Mouse (Mus musculus) C2C12 (cell line): ENCODE results near the gene Ift57. TPM values are rescaled to one million over a fixed set of nuclear protein-coding genes. Genes with fewer than 3 reads are reported as not detected.

Experiments
- H3K27me3 ChIP-seq: one replicate; pipeline ENCODE4 v1.6.1; 2011; ENCODE audit not compliant: control insufficient read depth, insufficient read depth, insufficient read length
- H3K36me3 ChIP-seq: one replicate; pipeline ENCODE4 v1.6.1; 2011; ENCODE audit not compliant: control insufficient read depth, insufficient read depth
- H3K4me3 ChIP-seq: one replicate; pipeline ENCODE4 v1.5.1; 2011; ENCODE audit warnings: mild to moderate bottlenecking, control low read depth; ENCODE audit not compliant: poor library complexity, insufficient read depth, severe bottlenecking
- H3K79me2 ChIP-seq: one replicate; pipeline ENCODE4 v1.6.1; 2011; ENCODE audit not compliant: control insufficient read depth, insufficient read depth
- H3K79me3 ChIP-seq: one replicate; pipeline ENCODE4 v1.6.1; 2011; ENCODE audit warnings: low read depth, control low read depth
- H3ac ChIP-seq: one replicate; pipeline ENCODE3; 2011; ENCODE audit warnings: low read depth; ENCODE audit not compliant: control insufficient read depth, insufficient read length
- CEBPB ChIP-seq: IDR thresholded peaks from one replicate; pipeline ENCODE4 v1.6.1; 2011; ENCODE audit warnings: low read depth, mild to moderate bottlenecking, control low read depth, moderate library complexity
- CTCF ChIP-seq: IDR thresholded peaks from one replicate; pipeline ENCODE4 v1.5.1; 2011; ENCODE audit not compliant: control insufficient read depth, insufficient read depth, insufficient read length
- FOSL1 ChIP-seq: IDR thresholded peaks from one replicate; pipeline ENCODE4 v1.8.0; 2011; ENCODE audit warnings: mild to moderate bottlenecking, low read length; ENCODE audit not compliant: poor library complexity, insufficient read depth, severe bottlenecking
- MAX ChIP-seq: IDR thresholded peaks from one replicate; pipeline ENCODE4 v1.6.1; 2011; ENCODE audit warnings: mild to moderate bottlenecking, control low read depth
- MYOD1 ChIP-seq: IDR thresholded peaks from one replicate; pipeline ENCODE4 v1.6.1; 2011; ENCODE audit warnings: low read depth; ENCODE audit not compliant: control insufficient read depth, insufficient read length
- MYOG ChIP-seq: IDR thresholded peaks from one replicate; pipeline ENCODE4 v1.6.1; 2011; ENCODE audit not compliant: control insufficient read depth, insufficient read length; ENCODE audit errors: extremely low read depth
- USF1 ChIP-seq: IDR thresholded peaks from one replicate; pipeline ENCODE4 v1.6.1; 2011; ENCODE audit warnings: low read depth, mild to moderate bottlenecking, control low read depth, moderate library complexity
- polyA plus RNA-seq: library from polyadenylated mRNA; unstranded; fragments of >200 nt; fragmentation: generic; extraction: Trizol; gene quantifications from one replicate; pipeline ENCODE4 v1.2.1, GENCODE M21; 2012; ENCODE audit warnings: missing spikeins

Ift57 gene
- polyA plus RNA-seq, 1 experiment, result 12.6 TPM

- no peak overlapping the region for H3K4me3 ChIP-seq
- no peaks in the 10 kb centered on the region for H3K36me3 ChIP-seq
- no peaks in the 10 kb centered on the region for H3K79me3 ChIP-seq
- no peaks in the 10 kb centered on the region for H3K79me2 ChIP-seq
- H3K27me3 ChIP-seq, result no peaks in the 10 kb centered on the region
- TF ChIP-seq MAX (no peak), CTCF (no peak), CEBPB (no peak), MYOG (no peak), USF1 (no peak), MYOD1 (no peak), FOSL1 (no peak)
- H3ac ChIP-seq, result no peak overlapping the region
These were observed 107.9 kb downstream of the Ift57 start for GRCm38 (mm10) chr16:49806920-49807319.

DNA sequence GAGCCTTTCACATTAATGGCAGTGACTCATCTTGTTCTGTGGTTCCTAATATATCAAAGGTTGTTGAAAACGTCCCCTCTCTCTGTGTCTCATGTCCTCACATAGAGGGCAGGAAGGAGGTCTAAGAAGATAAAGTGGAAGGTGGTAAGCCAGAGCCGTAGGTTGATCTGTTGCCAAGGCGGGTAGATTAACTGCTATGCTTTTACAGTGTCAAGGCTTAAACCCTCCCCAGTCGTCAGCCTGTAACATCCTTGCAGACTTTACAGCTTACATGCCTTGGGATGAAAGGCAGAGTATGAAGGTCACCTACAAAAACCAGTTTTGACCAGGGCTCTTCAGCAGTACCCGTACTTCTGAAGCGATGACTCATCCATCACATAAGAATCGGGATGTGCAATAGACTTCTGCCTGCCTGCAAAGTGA, 108.4 kb downstream of the Ift57 start:
- no peak overlapping the region for H3K4me3 ChIP-seq
- no peaks in the 10 kb centered on the region for H3K79me2 ChIP-seq
- no peaks in the 10 kb centered on the region for H3K79me3 ChIP-seq
- no peaks in the 10 kb centered on the region for H3K27me3 ChIP-seq
- H3ac ChIP-seq, result no peak overlapping the region
- TF ChIP-seq USF1 (no peak), MAX (no peak), MYOD1 (no peak), CTCF (no peak), CEBPB (no peak), FOSL1 (no peak), MYOG (no peak)
- no peaks in the 10 kb centered on the region for H3K36me3 ChIP-seq

- H3K4me3 ChIP-seq, result no peak overlapping the region
- H3K36me3 ChIP-seq, result no peaks in the 10 kb centered on the region
- no peak overlapping the region for H3ac ChIP-seq
- no peaks in the 10 kb centered on the region for H3K27me3 ChIP-seq
- H3K79me3 ChIP-seq, result no peaks in the 10 kb centered on the region
- no peaks in the 10 kb centered on the region for H3K79me2 ChIP-seq
- no peak for TF ChIP-seq FOSL1
- no peak for TF ChIP-seq USF1
- TF ChIP-seq MYOG, result no peak
- TF ChIP-seq MAX, result no peak
- no peak for TF ChIP-seq CEBPB
- no peak for TF ChIP-seq MYOD1
- no peak for TF ChIP-seq CTCF
These were observed 108.9 kb downstream of the Ift57 start for GRCm38 (mm10) chr16:49807862-49808430.

GRCm38 (mm10) chr16:49811897-49812296, 112.9 kb downstream of the Ift57 start:
- Histone ChIP-seq H3K27me3 (no peaks in the 10 kb centered on the region), H3K79me2 (no peaks in the 10 kb centered on the region), H3K79me3 (no peaks in the 10 kb centered on the region), H3ac (no peak overlapping the region), H3K36me3 (no peaks in the 10 kb centered on the region), H3K4me3 (no peak overlapping the region)
- TF ChIP-seq MAX (no peak), CTCF (no peak), USF1 (no peak), MYOD1 (no peak), MYOG (no peak), CEBPB (no peak), FOSL1 (no peak)

- no peaks in the 10 kb centered on the region for H3K79me2 ChIP-seq
- H3K27me3 ChIP-seq, result no peaks in the 10 kb centered on the region
- no peak overlapping the region for H3K4me3 ChIP-seq
- H3ac ChIP-seq, result no peak overlapping the region
- TF ChIP-seq CEBPB (no peak), CTCF (no peak), MYOD1 (no peak), USF1 (no peak), MAX (no peak), MYOG (no peak), FOSL1 (no peak)
- no peaks in the 10 kb centered on the region for H3K79me3 ChIP-seq
- no peaks in the 10 kb centered on the region for H3K36me3 ChIP-seq
These were observed 114.0 kb downstream of the Ift57 start for GRCm38 (mm10) chr16:49812821-49813616.

DNA sequence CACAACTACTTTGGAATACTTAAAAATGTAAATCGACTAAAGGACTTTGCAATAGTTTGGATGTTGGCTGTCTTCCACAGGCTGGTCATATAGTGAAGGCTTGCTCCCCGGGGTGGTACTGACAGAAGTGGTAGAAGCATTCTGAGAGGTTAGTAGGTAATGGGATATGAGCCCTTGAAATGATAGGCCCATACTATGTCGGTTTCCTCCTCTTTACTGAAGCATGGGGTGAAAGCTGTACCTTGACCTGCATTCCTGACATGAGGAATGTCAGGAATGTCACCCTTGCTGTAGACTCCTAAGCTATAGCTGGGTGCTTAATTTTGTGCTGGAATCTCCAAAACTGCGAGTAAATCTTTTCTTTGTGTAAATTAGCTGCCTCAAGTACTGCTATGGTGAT, 115.4 kb downstream of the Ift57 start:
- H3K36me3 ChIP-seq, result no peaks in the 10 kb centered on the region
- no peak for TF ChIP-seq MAX
- TF ChIP-seq MYOG, result no peak
- no peak for TF ChIP-seq MYOD1
- TF ChIP-seq FOSL1, result no peak
- TF ChIP-seq CTCF, result no peak
- no peak for TF ChIP-seq USF1
- no peak for TF ChIP-seq CEBPB
- H3K79me2 ChIP-seq, result no peaks in the 10 kb centered on the region
- H3ac ChIP-seq, result no peak overlapping the region
- no peaks in the 10 kb centered on the region for H3K79me3 ChIP-seq
- H3K4me3 ChIP-seq, result no peak overlapping the region
- no peaks in the 10 kb centered on the region for H3K27me3 ChIP-seq
